Mouse (Mus musculus): ENCODE measurements around the gene Pard3. TPM values are rescaled to one million over a fixed set of nuclear protein-coding genes. Genes with fewer than 3 reads are reported as not detected.

Gene Pard3
- not detected in 2 replicates for total RNA-seq (2014; fragmentation: Nextera tagmentation)
- total RNA-seq (2017): not detected in 2 replicates

DNA sequence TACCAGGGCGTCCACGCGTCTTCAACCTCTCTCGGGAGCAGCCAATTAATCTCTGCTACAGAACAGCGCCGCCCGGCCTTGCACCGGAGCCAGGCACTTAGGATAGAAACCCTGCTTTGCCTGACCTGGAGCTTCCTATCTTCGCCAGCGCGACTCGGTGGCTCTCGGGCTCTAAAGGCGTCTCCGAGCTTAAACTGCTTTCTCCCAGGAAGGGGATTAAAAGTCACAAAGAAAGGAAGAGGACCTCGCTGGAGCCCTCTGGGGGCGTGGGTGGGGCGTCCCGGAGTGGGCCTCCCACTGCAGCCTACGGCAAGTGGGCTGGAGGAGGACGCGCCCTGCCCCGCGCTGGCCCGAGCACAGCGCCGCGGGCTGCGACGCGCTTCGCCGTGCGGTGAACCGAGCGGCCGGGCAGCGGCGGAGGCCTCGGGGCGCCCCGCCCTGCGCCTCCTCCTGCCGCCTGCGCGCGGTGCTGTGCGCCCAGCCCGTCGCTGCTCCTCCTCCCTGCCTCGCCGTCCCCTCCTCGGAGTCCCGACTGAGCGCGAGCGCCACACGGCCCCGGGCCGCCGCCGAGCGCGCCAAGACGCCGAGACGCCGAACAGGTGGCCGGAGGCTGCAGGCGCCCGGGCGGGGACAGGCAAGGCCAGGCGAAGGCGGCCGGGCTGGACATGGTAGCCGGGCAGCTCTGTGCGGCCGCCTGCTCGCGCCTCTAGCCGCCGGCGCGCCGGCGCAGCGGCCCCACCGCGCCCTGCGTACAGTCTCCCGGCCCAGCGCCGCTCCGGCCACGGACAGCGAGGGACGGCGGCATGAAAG lies at the start of gene Pard3:
Pard3 (plus strand) TSS at position 343 of the 810 bp plus-strand sequence.
- ATAC-seq (replicated peaks; ENCODE audit: low FRiP score, low TSS enrichment, poor library complexity, severe bottlenecking): peak; percentile 51; the same call in 1 of the 2 replicates

DNA sequence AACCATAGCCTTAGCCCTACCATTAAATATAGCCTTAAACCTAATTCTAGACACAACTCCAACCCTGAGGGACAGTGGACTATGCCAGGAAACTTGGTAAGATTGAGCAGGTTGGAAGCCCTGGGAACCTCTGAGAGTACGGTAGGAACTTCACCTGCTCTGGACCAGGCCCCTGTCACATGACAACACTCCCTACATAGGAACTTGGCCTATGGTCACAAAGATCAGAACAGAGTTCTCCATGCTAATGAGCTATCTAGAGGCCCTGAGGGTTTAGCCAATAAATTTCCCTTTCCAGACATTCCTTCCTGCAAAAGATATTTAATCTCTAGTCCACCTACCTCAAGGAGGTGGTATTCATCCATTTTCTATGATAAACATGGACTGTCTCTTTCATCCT lies 41.9 kb upstream of the Pard3 start:
- ATAC-seq (replicated peaks; ENCODE audit: low FRiP score, low TSS enrichment, poor library complexity, severe bottlenecking): no peak

DNA sequence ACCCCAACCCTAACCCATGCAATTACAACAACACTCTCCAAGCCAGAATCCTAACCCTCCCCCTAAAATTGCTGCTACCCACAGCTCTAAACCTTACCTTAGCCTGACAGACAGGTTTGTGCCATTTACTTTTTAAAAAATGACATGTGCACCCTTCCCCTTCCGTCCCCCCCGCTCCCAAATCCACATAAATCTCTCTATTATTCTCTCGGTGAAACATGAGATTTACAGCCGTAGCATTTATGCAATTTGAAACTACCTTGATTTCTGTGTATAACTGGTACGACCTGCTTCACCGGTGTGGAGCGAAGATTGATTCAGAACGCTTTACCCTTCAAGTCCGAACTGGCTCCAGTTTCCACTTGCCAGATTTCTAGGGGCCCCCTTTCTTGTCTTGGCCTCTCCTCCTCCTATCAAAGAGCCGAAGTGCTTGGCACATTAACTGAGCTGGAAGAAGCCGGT lies 38.4 kb upstream of the Pard3 start:
- ATAC-seq (replicated peaks; ENCODE audit: low FRiP score, low TSS enrichment, poor library complexity, severe bottlenecking): no peak

DNA sequence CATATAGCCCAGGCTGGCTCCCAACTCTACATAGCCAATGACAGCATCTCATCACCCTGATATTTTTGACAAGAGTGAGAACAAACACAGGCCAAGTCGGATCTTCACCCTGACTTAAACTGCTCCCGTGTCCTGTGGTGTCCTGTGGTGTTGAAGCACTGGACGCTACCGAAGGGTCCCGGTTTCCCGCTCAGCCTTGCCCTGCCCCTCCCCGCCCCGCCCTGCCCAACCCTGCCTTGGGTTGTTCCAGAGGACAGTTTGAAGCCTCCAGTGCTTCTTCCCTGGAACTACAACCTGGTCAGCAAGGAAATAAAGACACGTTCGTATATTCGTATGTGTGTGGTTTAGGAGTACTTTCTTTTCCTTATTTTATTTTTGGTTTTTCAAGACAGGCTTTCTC lies 37.9 kb upstream of the Pard3 start:
- no peak for ATAC-seq (replicated peaks; ENCODE audit: low FRiP score, low TSS enrichment, poor library complexity, severe bottlenecking)

DNA sequence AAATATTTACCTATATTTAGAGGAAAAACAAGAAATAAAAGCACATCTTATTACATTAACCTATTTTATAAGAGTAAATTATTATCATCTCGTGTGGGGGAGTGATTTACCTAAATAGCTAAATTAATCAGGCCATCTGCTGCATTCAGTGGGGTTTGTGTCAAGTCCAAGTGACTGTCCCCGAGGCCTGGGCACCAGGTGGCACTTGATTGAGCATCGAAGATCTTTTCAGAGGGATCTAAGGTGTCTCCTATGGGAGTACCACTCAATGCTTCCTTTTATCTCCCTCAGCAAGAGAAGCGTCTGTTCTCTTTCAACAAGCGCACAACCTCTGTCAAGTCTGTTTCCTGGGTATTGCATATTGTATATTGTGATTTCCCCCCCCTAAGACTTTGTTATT lies 32.2 kb upstream of the Pard3 start:
- ATAC-seq (replicated peaks; ENCODE audit: low FRiP score, low TSS enrichment, poor library complexity, severe bottlenecking): no peak

DNA sequence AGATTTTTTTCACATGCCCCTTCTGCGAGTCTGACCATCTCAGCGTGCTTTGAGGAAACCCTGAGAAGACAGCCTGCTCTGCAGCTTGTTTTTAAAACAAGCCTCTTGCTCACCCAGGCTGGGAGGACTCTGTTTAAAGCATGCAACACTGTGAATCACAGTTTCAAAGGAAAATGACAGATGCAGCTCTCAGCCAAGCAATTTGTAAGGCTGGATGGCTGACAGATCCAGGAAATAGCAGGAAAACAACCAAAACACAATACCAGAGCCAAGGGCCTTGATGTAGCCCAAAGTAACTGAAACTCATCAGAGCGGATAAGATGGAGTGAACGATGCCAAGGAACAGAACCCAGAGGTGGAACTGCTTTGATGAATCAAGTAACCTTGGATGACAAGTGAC lies 24.8 kb upstream of the Pard3 start:
- ATAC-seq (replicated peaks; ENCODE audit: low FRiP score, low TSS enrichment, poor library complexity, severe bottlenecking): no peak

DNA sequence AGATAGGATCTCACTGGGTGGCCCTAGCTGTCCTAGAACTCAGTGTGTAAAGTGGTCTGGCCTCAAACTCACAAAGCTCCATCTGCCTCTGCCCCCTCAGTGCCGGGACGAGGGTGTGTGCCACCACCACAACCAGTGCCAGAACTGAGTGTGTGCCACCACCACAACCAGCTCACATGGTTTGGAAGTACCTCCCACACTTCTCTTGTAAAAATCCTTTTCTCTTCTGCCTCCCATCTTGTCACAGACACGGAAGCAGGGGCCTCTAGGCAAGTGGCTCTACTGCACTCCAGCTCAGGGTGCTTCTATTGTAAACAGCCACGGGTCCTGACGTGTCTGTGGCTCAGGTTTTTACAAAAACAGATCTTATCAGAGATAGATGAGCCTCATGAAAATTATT lies 13.7 kb upstream of the Pard3 start:
- ATAC-seq (replicated peaks; ENCODE audit: low FRiP score, low TSS enrichment, poor library complexity, severe bottlenecking): no peak

DNA sequence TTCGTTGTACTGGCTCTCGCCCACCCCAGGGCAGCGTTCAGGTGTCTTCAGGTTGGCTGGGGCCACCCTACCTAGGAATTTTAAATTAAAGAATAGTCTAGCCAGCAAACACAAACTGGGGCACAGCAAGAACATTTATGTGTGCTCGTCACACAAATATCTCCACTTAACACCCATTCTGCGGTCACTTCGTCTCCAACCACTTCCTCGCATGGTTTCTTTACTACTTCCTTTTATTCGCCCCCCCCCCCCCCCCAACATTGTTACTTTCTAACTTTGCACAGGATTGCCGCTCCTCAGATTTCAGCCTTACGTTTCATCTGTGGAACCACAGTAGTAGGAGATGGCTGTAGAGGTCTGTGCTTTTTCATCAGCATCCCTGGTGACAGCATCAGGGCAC lies 11.6 kb upstream of the Pard3 start:
- no peak for ATAC-seq (replicated peaks; ENCODE audit: low FRiP score, low TSS enrichment, poor library complexity, severe bottlenecking)

DNA sequence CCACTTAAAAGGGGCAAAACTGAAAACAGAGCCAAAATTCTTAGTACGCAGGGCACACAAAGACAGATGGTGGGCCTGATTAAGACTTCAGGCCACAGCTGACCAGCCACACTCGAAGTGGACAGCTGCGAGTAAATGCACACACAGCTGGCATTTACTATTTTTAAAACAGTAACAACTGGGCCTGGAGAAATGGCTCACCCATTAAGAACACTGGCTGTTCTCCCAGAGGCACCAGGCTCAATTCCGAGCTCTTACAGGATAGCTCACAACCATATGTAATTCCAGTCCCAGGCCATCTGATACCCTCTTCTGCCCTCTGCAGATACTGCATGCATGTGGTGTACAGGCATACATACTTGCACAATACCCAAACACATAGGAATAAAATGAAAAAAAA lies 8.6 kb upstream of the Pard3 start:
- no peak for ATAC-seq (replicated peaks; ENCODE audit: low FRiP score, low TSS enrichment, poor library complexity, severe bottlenecking)

DNA sequence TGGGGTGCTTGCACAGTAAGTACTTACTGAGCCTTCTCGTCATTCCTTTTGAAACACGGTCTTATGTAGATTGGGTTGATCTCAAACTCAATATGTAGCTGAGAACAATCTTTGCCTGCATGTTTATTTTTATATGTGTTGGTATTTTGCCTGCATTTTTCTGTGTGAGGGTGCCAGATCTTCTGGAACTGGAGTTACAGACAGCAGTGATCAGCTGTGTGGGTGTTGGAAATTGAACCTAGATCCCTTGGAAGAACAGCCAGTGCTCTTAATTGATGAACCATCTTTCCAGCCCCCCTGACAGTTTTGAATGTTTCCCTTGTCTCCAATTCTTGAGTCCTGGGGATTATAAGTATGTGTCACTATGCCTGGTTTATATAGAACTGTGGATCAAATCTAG lies 4.9 kb upstream of the Pard3 start:
- no peak for ATAC-seq (replicated peaks; ENCODE audit: low FRiP score, low TSS enrichment, poor library complexity, severe bottlenecking)

DNA sequence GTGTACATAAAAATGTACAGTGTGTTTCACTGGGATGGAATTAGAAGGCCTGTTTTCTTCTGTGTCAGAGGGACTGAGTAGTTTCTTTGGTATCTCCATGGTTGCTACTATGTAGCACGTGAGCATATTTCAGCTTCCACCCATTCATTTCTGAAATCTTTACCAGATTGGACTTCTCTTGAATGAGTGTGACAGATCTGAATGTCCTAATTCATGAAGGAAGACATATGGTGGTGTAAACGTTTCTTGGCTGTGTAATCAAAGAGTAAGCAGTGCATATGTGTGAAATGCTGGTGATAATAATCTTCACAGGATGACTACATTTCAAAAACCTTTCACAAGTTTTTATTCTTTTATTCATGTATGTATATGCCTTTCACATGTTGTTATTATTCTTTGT lies 3.9 kb upstream of the Pard3 start:
- no peak for ATAC-seq (replicated peaks; ENCODE audit: low FRiP score, low TSS enrichment, poor library complexity, severe bottlenecking)

DNA sequence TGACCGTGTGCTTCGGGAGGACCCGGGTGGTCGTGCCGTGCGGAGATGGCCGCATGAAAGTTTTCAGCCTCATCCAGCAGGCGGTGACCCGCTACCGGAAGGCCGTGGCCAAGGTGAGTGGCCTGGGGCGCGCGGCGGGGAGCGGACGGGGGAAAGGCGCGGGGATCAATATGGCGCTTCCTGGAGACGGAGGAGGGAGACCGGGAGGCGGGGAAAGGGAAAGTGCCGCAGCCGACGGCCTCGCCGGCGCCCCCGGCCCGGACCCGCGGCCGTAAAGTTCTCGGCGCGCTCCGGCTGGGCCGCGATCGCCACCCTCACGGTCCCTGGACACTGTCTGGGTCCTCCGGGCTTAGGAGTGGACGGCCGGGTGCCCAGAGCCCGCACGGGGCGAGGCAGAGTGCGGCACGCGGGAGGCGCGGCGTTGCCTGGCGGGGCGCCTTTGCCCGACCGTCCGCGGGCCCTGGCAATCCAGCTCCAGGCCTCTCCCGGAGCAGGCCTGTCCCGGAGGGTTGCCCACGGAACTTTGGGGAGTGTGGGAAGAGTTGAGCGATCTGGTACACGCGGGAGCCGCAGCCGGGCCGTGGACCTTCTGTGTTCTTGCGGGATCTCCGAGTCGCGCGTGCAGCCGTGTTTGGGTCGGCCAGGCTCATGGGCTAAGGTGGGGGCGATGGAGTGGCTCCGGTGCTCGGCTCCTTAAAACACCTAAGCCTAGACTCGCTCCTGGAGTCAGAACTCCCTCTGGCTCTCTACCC lies 844 bp downstream of the Pard3 start:
- ATAC-seq (replicated peaks; ENCODE audit: low FRiP score, low TSS enrichment, poor library complexity, severe bottlenecking): no peak

DNA sequence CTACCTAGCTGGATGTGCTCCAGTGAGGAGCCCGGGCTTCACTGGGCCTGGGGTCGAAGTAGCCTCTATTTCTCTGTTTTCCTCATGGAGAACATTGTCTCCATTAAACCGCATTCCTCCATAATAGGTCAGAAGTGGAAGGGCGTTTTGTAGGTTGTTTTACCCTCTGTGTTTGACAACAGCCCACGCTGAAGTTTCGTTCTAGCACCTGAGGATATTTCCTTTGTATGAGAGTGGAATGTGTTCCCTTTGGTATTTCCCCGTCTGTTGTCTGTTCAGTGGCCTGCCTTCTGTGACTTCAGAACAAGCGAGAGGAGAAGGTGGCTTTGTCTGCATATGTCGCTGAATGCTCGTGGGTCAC lies 1.4 kb downstream of the Pard3 start:
- ATAC-seq (replicated peaks; ENCODE audit: low FRiP score, low TSS enrichment, poor library complexity, severe bottlenecking): no peak

DNA sequence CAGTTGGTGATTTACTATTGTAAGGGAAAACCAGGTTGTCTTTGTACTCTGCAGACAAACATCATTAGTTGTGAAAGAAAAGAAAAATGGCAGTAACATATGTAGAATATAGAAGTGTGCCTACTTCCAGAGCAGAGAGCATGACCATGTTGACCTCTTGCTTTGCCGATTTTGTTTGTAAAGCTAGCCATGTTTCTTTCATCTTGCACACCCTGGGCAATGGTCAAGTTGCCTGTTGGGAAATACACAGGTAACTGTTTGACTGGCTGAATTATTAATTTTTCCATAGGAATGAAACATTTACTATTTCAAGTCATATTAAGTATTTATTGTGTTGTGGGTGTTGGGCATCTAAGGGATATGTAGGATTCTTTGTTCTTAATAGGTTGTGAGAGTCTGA lies 2.1 kb downstream of the Pard3 start:
- no peak for ATAC-seq (replicated peaks; ENCODE audit: low FRiP score, low TSS enrichment, poor library complexity, severe bottlenecking)

DNA sequence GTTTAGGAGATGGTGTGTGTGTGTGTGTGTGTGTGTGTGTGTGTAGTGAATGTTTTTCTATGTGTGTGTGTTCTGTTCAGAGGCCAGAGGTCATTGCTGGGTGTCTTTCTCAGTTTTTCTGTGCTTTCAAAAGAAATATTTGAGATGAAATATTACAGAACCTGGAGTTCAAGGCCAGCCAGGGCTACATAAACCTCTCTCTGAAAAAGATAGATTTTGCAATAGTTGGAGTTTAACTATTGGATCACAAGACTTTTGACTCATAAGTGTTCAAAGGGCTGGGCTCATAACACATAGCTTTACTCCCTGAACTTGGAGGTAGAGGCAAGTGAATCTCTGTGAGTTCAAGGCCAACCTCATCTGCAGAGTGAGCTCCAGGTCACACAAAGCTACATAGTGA lies 2.8 kb downstream of the Pard3 start:
- no peak for ATAC-seq (replicated peaks; ENCODE audit: low FRiP score, low TSS enrichment, poor library complexity, severe bottlenecking)

DNA sequence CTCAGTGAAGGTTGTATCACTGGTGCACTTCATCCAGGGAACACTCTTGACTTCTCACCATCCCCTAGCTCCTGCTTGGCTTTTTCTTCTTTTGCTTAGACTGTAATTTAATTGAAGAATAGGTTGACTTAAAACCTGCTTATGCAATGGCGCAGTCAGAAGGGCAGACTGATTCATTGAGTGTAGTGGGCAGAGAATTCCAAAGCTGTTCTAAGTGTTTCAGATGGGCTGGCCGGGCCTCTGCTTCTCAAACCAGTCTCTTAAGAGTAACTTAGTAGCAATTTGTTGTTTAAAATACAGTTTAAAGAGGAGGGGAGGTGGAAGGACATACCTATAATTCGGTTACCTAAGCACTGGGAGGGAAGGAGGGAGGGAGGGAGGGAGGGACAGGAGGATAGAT lies 5.0 kb downstream of the Pard3 start:
- ATAC-seq (replicated peaks; ENCODE audit: low FRiP score, low TSS enrichment, poor library complexity, severe bottlenecking): no peak

DNA sequence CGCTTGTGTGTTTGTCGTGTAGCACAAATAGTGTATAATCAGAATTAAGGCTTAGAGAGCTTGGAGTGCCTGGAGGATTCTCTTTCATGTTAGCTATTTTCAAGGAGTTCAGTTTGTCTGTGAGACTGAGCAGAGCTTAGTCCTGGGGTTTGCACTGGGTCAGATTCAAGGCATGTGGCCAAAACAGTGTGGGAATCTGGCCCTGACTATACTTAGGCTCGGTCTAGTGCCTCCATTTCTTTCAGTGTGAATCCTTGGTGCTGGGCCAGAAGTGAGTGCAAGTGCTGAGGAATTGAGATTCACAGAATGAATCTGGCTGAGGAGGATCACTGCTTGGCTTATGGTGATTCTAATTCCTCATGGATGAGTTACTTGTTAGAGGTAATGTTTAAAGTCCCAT lies 6.5 kb downstream of the Pard3 start:
- ATAC-seq (replicated peaks; ENCODE audit: low FRiP score, low TSS enrichment, poor library complexity, severe bottlenecking): no peak

DNA sequence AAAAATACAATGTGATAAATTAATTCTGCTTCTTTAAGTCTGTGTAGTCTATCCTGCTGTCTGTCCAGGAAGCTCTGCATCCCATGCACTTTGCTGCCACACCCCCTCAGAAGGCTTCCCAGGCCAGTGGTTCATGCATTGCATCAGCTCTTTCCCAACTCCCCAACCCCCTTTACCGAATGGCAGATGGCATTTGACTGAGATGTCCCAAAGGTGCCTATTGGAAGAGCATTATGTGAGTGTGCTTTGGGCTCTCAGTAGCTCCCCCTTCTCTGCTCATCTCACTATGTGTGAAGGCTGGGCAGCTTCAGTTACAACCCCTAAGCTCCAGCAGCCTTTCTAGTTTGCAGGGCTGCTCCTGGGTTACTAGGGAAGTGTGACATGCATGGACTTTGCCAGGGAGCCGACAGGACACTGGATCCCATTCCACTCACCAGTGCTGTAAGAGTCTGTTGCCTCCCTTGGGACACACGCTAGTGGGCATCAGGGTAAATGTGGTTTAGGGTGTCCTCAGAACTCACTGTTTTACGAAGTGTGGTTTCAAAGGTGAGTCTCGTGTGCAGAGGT lies 9.4 kb downstream of the Pard3 start:
- ATAC-seq (replicated peaks; ENCODE audit: low FRiP score, low TSS enrichment, poor library complexity, severe bottlenecking): no peak

DNA sequence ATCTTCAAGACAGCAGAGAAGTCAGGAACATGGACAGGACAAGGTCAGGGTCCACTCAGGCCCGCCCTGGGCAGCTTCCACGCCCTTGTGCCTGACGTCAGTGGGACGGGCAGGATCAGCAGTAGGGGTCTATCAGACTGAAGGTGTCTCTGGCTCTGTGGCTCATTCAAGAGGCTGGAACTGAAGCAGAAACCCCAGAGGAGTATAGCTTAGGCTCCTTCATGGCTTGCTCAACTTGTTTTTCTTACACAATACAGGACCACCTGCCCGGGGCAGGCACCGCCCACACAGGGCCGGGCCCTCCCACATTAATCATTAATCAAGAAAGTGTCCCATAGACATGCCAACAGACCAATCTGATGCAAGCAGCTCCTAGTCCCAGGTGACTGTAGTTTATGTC lies 12.8 kb downstream of the Pard3 start:
- no peak for ATAC-seq (replicated peaks; ENCODE audit: low FRiP score, low TSS enrichment, poor library complexity, severe bottlenecking)

DNA sequence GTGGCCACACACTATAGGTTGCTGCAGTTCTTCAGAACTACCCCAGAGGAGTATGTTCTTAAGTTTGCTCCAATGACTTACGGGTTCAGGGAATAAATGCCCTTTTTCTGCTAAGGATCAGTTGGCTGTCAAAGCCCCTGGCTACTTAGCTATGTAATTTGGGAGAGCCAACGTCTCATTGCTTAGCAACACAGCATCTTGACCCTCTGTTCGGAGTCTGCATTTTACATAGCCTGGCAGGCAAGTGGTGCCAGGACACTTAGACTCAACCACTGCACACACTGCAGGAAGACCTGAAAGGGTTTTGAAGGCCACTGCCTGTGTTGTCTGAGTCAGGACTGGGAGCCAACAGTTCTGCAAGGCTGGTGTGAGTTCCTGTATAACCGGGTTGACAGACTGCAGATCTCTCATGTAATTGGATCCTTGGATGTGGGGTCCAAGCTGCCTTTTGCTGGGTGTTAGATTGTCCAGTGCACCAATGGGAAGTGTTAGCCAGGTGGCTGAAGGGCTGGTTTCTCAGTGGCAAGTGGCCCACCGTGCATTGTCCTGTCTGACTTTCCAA lies 15.6 kb downstream of the Pard3 start:
- no peak for ATAC-seq (replicated peaks; ENCODE audit: low FRiP score, low TSS enrichment, poor library complexity, severe bottlenecking)

Measured in megakaryocyte-erythroid progenitor cell, adult 5-6 weeks (primary cell).